Mouse (Mus musculus) liver, embryonic 14.5 days (tissue): ENCODE measurements around the gene Hibadh.

ENCODE experiments used
- CTCF ChIP-seq: IDR thresholded peaks from 2 replicates; pipeline ENCODE4 v1.5.1; 2016; ENCODE audit warnings: antibody characterized with exemption, low read depth, control low read depth
- EP300 ChIP-seq: IDR thresholded peaks from 2 replicates; pipeline ENCODE4 v1.6.1; 2016; ENCODE audit warnings: antibody characterized with exemption, low read depth

DNA sequence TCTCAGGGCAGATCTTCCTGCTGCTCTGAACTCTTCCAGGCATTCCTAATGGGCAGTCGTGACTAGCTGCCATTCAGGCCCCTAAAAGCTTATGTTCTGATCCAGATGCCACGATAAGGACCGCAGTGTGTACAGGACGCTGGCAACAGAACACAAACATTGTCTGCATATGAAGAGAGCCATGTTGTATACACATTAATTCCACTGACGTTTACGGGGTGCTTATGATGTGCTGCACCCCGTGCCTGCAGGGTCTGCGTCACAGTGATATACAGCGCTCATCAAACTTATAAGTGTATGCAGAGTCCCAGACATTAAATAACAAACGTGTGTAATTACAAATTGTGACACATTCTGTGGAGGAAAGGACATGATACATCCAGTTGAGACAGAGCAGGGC is 121.5 kb downstream of the Hibadh start:
- TF ChIP-seq CTCF (no peak), EP300 (no peak)
